Mouse (Mus musculus): ENCODE results near the gene Asb8.
A peak's percentile ranks its signal among the peaks of the same experiment; 100 is the strongest.

Asb8 gene

DNA sequence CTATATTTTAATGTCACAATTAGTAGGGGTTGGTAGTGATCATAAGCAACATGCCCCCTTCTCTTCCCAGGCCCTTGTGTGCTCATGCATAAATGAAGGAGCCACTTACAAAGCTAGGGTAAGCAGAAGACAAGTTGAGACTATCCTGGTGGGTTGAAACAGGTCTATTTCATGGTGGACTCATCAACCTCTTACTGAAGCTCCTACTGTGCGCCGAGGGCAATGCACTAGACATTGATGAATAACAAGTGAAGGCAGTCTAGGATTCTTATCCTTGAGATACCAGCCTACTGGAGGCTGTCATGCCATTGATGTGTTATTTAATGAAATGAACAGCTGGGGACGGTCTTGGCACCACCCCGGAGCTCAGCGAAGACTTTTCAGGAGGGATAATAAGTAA, 10.2 kb downstream of the Asb8 start:
- DNase-seq, result no peak

DNA sequence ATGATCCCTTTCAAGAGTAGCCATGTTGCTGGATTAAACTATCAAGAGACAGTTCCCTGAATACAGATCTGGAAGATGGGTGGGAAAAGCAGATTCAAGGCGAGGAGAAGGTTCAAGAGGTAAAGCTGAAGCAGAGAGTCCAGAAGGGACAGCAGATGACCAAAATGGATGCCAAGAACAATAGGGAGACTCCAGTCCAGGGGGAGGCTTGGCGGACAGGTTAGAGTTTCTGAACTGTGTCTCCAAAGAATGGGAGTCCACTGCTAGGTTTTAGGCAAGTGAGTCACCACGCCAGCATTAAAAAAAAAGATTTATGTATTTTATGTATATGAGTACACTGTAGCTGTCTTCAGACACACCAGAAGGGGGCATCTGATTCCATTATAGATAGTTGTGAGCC, 10.8 kb downstream of the Asb8 start:
- DNase-seq, result no peak

DNA sequence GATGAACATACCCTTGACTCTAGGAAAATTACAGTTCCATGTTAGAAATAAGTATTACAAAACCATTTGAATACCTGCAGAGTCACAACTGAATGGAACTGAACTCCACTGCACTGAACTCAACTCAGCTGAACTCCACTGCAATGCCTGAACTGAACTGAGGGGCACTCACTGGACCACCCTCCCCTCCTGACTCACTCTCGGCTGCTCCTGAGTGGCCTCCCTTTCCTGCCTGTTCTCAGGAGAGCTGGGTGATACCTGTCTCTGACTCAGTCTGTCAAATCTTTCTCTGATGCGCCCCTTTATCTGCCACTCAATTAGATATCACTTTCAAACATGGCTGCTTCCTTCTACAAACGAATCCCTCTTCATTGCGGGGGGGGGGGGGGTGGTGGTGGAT, 11.3 kb downstream of the Asb8 start:
- no peak for DNase-seq

DNA sequence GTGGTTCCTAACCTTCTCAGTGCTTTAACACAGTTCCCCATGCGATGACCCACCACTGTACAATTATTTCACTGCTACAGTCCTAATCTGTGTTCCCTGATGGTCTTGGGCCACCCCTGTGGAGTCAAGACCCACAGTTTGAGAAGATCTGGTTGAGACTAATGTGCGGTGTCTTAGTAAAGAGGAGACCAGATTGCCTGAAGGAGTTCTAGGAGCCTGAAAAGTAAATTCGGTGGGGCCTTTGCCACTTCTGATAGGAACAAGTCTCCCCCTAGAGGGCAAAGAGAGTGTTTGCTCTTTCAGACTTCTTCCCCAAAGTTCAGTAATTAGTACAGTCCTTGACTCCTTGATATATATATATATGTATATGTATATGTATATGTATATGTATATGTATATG, 11.8 kb downstream of the Asb8 start:
- no peak for DNase-seq

DNA sequence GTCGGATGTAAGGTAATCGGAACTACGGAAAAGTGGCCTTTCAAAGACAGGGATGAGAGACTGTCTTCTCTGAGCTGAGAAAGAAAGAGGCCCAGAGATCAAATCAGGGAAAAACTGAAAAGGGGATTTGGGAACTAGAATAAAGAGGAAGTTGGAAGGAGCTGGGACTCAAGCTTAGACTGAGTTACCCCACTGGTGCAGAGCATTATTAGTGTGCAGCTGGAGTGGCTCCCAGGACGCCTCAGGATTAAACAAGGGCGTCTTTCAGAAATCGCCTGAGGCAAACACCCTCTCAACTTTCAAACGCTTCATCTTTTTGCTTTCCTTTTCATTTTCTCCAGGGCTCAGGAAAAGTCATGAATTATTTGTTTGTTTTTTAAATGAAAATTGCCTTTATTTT, 12.5 kb downstream of the Asb8 start:
- DNase-seq, result no peak

DNA sequence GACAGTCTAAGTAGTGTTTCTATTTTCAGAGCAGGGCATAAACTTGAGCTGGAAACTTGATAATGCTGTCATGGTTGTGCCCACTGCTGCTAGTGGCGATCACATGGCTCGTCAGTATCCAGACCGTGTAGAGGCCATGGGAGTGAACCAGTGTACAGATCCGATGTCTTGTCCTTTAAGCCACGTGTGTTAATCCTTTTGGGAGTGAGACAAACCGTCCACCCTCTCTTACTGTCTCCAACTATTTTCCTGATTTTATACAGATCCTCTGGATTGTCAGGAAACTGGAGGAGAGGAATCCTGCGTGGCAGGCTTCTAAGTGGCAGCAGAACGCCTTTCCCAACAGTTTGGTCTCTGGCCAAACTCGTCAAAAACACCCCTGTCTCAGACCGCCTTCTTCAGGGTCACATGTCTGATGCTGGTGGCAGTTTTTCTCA, 16.2 kb downstream of the Asb8 start:
- no peak for DNase-seq

DNA sequence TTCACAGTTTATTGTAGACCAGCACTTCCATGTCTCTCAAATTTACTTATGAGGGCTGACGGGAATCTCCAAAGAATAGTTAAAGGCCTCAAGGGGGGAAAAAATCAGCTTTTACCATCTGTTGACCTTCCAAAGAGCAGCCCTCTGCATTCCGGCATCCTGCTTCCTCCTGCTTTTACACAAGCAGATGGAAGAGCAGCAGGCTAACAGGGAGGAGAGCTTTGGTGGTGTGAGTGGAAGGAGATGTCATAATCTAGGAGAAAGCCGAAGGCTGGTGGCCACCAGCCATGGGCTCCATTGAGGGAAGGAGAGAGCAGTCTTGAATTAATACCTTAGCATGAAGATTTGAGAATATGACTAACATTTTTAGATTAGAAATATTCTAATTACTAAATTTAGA, 17.1 kb downstream of the Asb8 start:
- peak; percentile 64 for DNase-seq

DNA sequence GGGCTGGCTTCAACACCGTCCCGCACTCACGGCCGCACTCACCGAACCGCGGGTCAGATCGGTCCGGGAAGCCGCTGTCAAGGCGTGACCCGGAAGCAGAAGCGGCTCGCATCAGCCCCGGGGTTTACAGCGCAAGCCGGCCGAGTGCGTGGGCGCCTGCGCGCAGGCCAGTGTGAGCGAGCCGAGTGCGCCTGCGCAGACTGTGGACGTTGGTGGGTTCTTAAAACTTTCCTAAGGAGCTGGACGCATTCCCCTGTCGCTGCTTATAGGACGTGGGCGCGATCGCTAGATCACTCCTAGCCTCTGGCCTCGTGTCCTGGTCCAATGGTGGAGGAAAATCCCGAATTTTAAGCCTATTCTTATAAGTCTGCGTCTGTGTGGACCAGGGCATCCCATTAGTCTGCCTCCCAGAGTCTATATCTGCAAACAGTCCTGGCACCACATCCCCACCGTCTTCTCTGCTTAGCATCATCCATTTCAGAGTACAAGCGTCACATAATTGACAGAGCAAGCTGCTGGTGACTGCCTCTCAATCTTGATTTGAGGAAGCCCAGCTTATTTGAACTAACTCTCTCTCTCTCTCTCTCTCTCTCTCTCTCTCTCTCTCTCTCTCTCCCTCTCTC, 19.8 kb downstream of the Asb8 start:
- peak; percentile 91 for DNase-seq

DNA sequence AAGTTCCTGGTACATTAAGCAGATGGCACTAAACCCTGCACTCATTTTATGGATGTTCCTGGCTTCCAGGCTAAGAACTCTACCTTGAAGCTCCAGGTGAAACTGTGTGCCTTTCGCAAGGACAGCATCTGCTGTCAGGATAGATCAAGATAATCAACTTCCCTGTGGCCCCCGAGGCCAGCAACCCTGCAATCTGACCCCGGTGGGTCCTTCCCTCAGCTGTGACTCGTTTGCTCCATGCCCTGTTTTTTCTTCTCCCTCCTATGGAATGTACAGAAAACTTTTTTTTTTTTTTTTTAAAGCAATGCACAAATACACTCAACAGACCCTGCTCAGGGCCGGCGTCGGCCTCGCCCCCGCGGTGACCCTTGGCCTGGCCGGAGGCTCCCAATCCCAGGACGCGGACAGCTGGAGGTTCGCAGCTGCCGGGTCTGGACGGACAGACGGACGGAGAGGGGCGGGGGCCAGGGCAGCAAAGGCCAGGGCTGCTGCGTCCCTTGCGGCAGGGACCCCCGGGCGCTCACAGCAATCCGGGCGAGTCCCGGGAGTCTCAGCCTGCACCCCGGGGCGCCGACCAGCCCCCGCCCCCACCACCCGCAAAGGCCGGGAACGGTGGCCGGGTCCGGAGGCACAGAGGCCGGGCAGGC, 20.4 kb downstream of the Asb8 start:
- peak; percentile 38 for DNase-seq

DNA sequence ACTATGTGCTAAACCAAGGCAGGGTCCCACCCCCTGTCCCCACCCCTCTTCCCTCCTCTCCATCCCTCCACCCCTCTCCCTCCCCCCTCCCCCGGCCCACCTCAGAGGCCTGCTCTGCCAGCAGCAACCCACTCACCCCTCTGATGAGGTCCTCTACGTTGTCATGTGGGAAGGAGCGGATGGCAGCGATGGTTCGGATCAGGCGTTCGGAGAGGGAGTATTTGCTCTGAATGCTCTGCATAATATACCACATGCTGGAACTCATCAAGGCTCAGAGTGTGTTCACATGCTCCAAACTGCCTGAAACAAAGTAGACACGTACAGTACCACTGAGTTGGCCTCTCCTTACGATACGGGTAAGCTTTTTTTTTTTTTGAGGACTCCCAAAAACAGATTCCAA, 22.9 kb downstream of the Asb8 start:
- DNase-seq, result no peak

DNA sequence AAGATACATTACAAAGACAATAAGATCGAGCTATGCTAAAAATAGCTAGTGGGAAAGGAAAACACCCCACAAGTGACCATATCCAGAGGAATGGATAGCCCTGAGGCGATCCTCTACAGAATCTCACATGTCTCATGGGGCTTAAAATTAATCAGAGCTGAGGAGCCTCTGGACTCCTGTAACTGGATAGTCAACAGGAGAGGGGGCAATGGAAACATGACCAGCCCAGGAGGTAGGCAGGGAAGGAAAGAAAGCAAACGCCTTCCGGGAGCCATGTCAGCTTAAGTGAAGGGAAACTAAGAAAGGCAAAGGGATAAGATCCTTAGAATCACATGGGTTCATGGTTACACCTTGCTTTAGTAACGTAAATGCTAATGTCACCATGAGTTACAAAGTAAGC, 24.6 kb downstream of the Asb8 start:
- DNase-seq, result no peak

DNA sequence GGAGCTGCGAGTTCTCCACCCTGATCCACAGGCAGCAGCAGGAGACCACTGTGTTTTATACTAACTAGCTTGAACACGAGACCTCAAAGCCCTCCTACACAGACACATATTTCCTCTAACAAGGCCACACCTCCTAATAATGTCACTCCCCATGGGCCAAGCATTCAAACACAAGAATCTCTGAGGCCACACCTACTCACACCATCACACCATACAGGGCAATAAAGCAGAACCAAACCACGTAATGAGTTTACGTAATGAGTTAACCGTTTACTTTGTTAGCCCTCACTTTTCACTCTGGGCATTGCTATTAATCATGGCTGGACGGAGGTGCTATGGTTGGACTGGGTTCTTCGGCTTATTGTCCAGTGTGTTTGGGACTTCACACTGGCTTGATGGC, 25.7 kb downstream of the Asb8 start:
- DNase-seq, result no peak

DNA sequence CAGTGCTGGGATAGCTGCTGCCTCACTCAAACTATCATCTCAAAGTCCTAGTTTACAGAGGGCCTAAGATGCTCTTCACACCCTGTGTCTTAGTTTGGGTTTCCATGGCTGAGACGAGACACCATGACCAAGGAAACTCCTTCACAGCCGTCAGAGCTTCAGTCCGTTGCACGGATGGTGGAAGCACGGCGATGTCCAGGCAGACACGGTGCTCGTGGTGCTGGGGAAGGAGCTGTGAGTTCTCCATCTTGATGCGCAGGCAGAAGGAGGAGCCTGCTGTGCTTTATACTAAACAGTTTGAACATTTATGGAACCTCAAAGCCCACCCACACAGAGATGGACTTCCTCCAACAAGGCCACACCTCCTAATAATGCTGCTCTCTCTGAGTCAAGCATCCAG, 28.6 kb downstream of the Asb8 start:
- DNase-seq, result no peak

DNA sequence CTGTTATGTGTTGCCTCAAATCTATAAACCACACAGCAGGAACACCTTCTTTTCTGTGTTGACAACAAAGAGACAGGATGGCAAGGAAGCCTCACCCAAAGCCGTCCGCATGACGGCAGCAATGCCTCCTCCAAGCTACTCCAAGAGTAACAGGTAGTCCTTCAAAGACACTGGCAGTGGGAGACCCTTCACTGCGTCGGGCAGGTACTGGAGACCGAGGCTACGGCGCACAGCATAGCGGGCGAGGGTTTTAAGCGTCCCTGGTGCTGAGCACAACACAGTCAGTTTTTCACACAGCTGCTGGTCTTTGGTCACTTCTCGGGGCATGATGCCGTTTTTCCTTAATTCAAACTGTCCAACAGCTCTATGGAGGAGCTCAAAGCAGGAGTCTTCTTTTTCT, 29.8 kb downstream of the Asb8 start:
- DNase-seq, result no peak

DNA sequence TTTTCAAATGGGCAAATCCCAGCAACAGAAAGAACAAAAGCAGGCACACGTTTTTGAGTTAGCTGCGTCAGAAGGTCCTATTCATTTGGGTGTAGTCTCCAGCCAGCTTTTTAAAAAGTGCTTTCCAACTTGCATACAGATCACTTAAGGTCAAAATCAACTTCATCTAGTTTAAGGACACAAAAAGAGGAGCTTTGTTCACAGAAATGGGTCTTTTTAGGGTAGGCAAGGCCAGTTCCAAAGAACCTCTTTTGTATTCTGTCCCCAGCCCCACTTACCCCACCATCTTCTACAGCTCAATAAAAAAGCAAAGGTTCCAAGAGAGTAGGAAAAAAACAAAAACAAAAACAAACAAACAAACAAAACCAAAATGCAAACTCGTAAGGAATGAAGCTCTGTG, 30.8 kb downstream of the Asb8 start:
- no peak for DNase-seq

DNA sequence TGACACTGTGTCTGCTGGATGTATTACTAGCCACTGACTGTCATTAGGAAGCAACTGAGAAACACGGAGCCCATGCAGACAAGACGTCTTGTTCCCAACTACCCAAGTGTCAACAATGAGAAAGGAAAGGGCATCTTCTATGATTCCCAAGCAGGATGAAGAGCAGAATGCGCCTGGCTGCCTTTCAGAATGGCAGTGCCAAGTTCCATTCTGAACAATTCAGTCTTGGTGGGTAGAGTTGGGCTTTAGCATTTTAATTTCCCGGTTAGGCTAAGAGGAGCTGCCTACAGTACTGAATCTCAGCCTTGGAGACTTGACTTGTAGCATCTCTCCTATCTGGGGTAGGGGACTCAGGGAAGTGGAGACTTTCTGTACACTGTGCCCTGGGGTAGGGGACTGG, 31.4 kb downstream of the Asb8 start:
- no peak for DNase-seq

DNA sequence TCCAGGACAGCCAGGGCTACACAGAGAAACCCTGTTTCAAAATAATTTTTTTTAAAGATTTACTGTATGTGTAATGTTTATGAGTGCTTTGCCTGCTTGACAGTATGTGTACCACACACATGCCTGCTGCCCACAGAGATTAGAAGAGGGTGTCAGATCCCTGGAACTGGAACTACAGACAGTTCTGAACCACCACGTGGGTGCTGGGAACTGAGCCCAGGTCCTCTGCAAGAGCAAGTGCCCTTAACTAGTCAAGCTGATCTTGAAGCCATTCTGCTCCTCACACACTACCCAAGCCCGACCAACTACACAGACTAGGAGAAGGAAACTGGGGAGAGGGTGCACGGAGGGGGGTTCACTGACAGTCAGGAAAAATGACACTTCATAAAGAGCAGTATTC, 32.0 kb downstream of the Asb8 start:
- DNase-seq, result no peak

DNA sequence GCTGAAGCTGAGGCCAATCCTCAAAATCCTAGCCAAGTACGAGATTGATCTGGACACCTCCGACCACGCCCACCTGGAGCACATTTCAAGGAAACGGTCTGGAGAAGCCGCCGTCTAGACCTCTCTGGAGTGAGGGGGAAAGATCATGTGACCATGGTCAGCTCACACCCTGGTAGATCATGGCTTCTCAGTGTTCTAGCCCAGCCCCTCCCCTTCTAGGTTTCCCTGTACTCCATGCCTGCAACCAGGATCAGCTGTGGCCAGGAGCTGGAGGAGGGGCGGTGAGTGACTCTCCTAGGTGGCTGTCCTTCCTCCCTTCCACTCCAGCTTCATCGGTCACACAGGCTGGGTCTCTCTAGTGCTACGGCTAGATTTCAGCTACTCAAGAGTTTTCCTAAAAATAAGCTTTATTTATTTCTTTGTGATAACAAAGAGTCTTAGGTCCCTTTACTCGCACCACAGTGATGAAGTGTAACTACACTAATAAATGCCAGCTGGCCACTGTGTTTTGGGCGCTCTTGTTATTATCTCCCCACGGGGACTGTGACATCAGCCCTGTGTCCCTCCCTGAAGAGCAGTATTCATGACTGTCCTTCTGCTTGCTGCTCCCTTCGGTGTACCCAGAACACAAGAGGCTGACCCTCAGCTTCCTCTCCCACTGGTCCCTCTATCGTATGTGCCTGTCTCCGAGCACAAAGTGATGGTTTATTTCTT, 33.3 kb downstream of the Asb8 start:
- no peak for DNase-seq

DNA sequence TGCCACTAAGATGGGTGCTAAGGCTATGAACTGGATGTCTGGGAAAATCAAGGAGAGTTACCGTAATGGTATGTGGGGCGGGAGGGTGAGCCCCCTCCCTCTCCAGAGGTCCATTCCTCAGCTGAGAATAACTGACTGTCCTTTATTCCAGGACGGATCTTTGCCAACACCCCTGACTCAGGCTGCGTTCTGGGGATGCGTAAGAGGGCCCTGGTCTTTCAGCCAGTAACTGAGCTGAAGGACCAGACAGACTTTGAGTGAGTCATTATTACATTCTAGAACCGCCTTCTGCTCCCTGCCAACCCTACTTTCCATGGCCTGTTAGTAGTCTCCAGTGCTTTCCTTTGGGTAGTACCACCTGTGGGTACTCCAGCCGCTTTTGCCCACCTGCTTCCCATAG, 34.0 kb downstream of the Asb8 start:
- no peak for DNase-seq

DNA sequence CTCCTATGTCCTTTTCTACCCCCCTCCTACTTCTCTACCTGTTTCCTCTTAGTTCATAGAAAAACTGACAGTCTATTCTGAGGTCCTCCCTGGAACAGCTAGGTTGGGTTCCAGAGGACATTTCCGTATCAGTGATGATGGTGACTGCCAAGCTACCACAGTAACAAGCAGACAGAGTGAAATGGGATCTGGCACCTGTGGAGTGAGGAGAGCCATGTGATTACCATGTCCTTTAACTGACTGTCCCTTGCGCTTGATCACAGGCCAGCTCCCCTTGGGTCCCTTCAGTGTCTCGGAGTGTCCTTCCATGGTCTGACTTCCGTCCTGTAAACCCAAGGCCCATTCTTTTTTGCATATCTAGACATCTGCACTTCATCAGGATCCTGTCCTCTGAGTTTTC, 34.4 kb downstream of the Asb8 start:
- no peak for DNase-seq

DNA sequence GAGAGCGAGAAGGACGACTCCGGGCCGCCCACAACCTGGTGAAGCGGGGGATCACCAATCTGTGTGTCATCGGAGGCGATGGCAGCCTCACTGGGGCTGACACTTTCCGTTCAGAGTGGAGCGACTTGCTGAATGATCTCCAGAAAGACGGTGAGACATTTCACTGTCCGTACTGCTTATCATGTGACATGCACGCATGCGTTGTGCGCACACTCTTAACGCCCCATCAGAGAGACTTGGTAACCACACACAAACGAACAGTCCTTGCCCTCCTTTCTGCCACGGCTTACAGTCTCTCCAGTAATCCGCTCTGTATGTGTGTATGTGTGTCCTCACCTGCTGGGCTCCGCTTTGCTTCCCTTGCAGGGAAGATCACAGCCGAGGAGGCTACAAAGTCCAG, 44.6 kb downstream of the Asb8 start:
- no peak for DNase-seq

DNA sequence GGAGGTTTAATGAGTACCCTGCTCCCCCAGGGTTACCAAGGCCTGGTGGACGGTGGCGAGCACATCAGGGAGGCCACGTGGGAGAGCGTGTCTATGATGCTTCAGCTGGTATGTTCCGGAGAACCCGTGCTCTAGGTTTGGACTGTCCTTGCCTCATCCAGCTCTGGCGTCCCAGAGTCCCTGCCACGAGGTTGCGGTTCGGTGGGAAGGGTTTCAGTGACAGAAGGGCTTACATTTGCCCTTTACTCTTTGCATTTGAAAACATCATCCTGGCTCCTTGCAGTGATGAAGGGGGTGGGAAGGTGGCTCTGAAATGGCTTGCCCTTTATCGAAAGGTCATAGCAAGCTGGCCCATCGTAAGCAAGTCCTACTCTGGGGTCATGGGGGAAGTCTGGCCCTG, 46.1 kb downstream of the Asb8 start:
- DNase-seq, result no peak

DNA sequence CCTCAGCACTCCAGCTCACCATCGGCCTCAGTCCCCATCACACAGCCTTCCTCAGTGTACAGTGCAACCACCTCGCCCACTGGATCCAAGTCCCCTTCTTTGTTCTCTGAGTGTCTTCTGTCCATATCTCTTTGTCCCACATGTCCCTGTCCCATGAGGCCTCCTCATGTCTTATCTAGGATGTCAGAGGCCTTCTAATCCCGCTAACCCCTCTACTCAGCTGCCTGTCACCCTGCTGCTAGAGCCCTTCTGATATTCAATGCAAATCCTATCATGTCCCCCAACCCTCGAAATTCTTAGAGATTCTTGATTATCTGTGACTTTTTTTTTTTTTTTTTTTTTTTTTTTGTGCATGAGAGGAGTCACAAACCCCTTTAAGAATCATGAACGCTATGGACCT, 49.1 kb downstream of the Asb8 start:
- no peak for DNase-seq

DNA sequence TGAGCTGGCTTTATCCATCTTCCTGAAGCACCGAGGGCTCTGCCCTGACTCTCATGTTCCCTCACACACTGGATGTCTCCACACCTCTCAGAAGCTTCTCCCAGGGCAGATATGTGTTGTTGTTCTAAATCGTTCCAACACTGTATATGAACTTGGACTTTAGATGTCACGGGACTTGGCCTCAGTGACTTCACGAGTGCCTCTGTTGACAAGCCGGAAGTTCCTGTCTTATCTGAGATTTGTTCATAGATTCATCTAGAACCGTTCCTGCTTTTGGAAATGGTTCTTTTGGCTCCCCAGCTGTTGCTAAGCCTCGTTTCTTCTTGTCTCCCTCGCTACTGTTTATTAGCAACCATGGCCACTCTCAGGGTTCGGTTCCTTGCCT, 49.7 kb downstream of the Asb8 start:
- no peak for DNase-seq
